Comparison of ENCODE assay signal across 8 mouse cellular contexts in genomic region chr16:16357908-16358307, GRCm38 (mm10). TPM values are rescaled to one million over a fixed set of nuclear protein-coding genes. Genes with fewer than 3 reads are reported as not detected.
DNase-seq lines count a peak whose midpoint lies in the region; ATAC-seq and TF ChIP-seq lines count a peak whose summit lies in the region.

No protein-coding gene starts in this region.

- H3K4me2 ChIP-seq in lung, embryonic 14.5 days, result peak overlapping the region; percentile 76
- peak overlapping the region; percentile 69 for H3K4me2 ChIP-seq in heart, embryonic 15.5 days
- H3K4me2 ChIP-seq in liver, embryonic 11.5 days, result peak overlapping the region; percentile 82
- peak overlapping the region; percentile 63 for H3K4me2 ChIP-seq in stomach, embryonic 14.5 days (replicated peaks; ENCODE audit: low read depth, low read length)

- 0 out of 2 replicates have a peak overlapping the region, but pooled peaks have one; percentile 94 for H3K27ac ChIP-seq in lung, embryonic 14.5 days (ENCODE audit: low read depth)
- H3K27ac ChIP-seq in brown adipose tissue, adult 24 weeks (replicated peaks; ENCODE audit: low read depth, low read length), result peak overlapping the region; percentile 87
- H3K27ac ChIP-seq in heart, embryonic 15.5 days, result peak overlapping the region; percentile 99
- H3K27ac ChIP-seq in liver, embryonic 11.5 days (ENCODE audit: low read depth, low read length), result peak overlapping the region; percentile 92; the same call in 1 of the 2 replicates
- peak overlapping the region; percentile 88; the same call in 1 of the 2 replicates for H3K27ac ChIP-seq in stomach, embryonic 14.5 days (ENCODE audit: low read length)

- no peaks in the 10 kb centered on the region for H3K36me3 ChIP-seq in lung, embryonic 14.5 days (ENCODE audit: insufficient read depth)
- H3K36me3 ChIP-seq in heart, embryonic 15.5 days, result no peaks in the 10 kb centered on the region
- H3K36me3 ChIP-seq in liver, embryonic 11.5 days (ENCODE audit: control insufficient read depth, insufficient read depth, low read length), result peaks cover under 1% of the 10 kb centered on the region; the same call in 1 of the 2 replicates
- no peaks in the 10 kb centered on the region for H3K36me3 ChIP-seq in stomach, embryonic 14.5 days (ENCODE audit: control insufficient read depth, insufficient read depth, low read length)

- H3K4me1 ChIP-seq in lung, embryonic 14.5 days (ENCODE audit: insufficient read depth), result no peaks in the 10 kb centered on the region
- peaks cover 5% of the 10 kb centered on the region; the same call in 1 of the 2 replicates for H3K4me1 ChIP-seq in brown adipose tissue, adult 24 weeks (ENCODE audit: control insufficient read depth, insufficient read depth, insufficient read length, low read length)
- H3K4me1 ChIP-seq in heart, embryonic 15.5 days (replicated peaks), result peaks cover 12% of the 10 kb centered on the region
- H3K4me1 ChIP-seq in liver, embryonic 11.5 days (replicated peaks; ENCODE audit: control insufficient read depth, insufficient read depth, low read length), result no peaks in the 10 kb centered on the region; the same call in 1 of the 2 replicates
- H3K4me1 ChIP-seq in stomach, embryonic 14.5 days (ENCODE audit: control insufficient read depth, insufficient read depth, low read length), result no peaks in the 10 kb centered on the region

- DNase-seq in lung, embryonic 14.5 days, result peak; percentile 42
- no peak for DNase-seq in lung, postnatal 25 days (ENCODE audit: low spot score)
- no peak for DNase-seq in liver, embryonic 11.5 days (ENCODE audit: low spot score)
- no peak for DNase-seq in frontal cortex, postnatal 14 days (ENCODE audit: low spot score in 2 of 2)

- TF ChIP-seq CTCF in lung, embryonic 14.5 days (IDR thresholded peaks at IDR 0.05; ENCODE audit: low read depth), result peak; percentile 43

- H3K4me3 ChIP-seq in lung, embryonic 14.5 days (ENCODE audit: low read depth, low read length), result peak overlapping the region; percentile 80
- peak overlapping the region; percentile 94 for H3K4me3 ChIP-seq in brown adipose tissue, adult 24 weeks (ENCODE audit: insufficient read depth, low read depth, low read length)
- H3K4me3 ChIP-seq in heart, embryonic 15.5 days, result peak overlapping the region; percentile 91
- H3K4me3 ChIP-seq in liver, embryonic 11.5 days (ENCODE audit: low read depth, low read length), result peak overlapping the region; percentile 90
- H3K4me3 ChIP-seq in stomach, embryonic 14.5 days (ENCODE audit: low read depth, low read length), result peak overlapping the region; percentile 91

- WGBS in lung, embryonic 14.5 days, result 7% methylated on average over 6 of the region's 6 CpGs
- WGBS in heart, embryonic 15.5 days, result 6% methylated on average over 6 of the region's 6 CpGs
- WGBS in liver, embryonic 11.5 days, result 4% methylated on average over 6 of the region's 6 CpGs
- WGBS in stomach, embryonic 14.5 days, result 9% methylated on average over 6 of the region's 6 CpGs

- ATAC-seq in lung, embryonic 14.5 days (ENCODE audit: insufficient read depth), result no peak
- no peak for ATAC-seq in heart, embryonic 15.5 days (replicated peaks; ENCODE audit: insufficient number of reproducible peaks, insufficient read depth, low FRiP score, low read depth)
- no peak for ATAC-seq in liver, embryonic 11.5 days (replicated peaks; ENCODE audit: low FRiP score)
- ATAC-seq in stomach, embryonic 14.5 days (ENCODE audit: insufficient number of reproducible peaks, insufficient read depth, low FRiP score, low read depth), result no peak
- no peak for ATAC-seq in megakaryocyte progenitor cell, adult 5-6 weeks (replicated peaks; ENCODE audit: poor library complexity)

- peak overlapping the region; percentile 87 for H3K9ac ChIP-seq in lung, embryonic 14.5 days
- peak overlapping the region; percentile 93 for H3K9ac ChIP-seq in heart, embryonic 15.5 days
- peak overlapping the region; percentile 91 for H3K9ac ChIP-seq in liver, embryonic 11.5 days (ENCODE audit: low read depth, low read length)
- peak overlapping the region; percentile 69 for H3K9ac ChIP-seq in stomach, embryonic 14.5 days (replicated peaks; ENCODE audit: low read depth, low read length)

- H3K9me3 ChIP-seq in lung, embryonic 14.5 days (ENCODE audit: low read depth, low read length), result no peaks in the 10 kb centered on the region; the same call in 1 of the 2 replicates
- H3K9me3 ChIP-seq in heart, embryonic 15.5 days (replicated peaks), result no peaks in the 10 kb centered on the region
- no peaks in the 10 kb centered on the region; the same call in 1 of the 2 replicates for H3K9me3 ChIP-seq in liver, embryonic 11.5 days (ENCODE audit: control insufficient read depth, low read length)
- no peaks in the 10 kb centered on the region; the same call in 1 of the 2 replicates for H3K9me3 ChIP-seq in stomach, embryonic 14.5 days (ENCODE audit: control insufficient read depth, low read depth, low read length)

- no peaks in the 10 kb centered on the region for H3K27me3 ChIP-seq in lung, embryonic 14.5 days (ENCODE audit: insufficient read depth, low read length)
- no peaks in the 10 kb centered on the region for H3K27me3 ChIP-seq in heart, embryonic 15.5 days
- H3K27me3 ChIP-seq in liver, embryonic 11.5 days (replicated peaks; ENCODE audit: control insufficient read depth, insufficient read depth, low read length), result no peaks in the 10 kb centered on the region
- no peaks in the 10 kb centered on the region for H3K27me3 ChIP-seq in stomach, embryonic 14.5 days (ENCODE audit: control insufficient read depth, insufficient read depth, low read length)

RNA-seq across cellular contexts. Expression of gene Dnm1l, which starts 0.9 kb away (rescaled TPM):
- polyA plus RNA-seq in lung, embryonic 14.5 days (2014; fragmentation: Nextera tagmentation; extraction: Ambion mirVana), result 56.7 and 62.8 TPM in 2 replicates
- 53.4 and 56.8 TPM in 2 replicates for polyA plus RNA-seq in brown adipose tissue, adult 24 weeks (2012; ENCODE audit: insufficient read depth, insufficient read length, missing spikeins)
- polyA plus RNA-seq in heart, embryonic 15.5 days (2015; fragmentation: Nextera tagmentation; extraction: Ambion mirVana), result 57.7 and 65.3 TPM in 2 replicates
- polyA plus RNA-seq in liver, embryonic 11.5 days (2014; fragmentation: Nextera tagmentation; extraction: Ambion mirVana), result 52.9 and 55.1 TPM in 2 replicates
- 67.2 and 67.5 TPM in 2 replicates for polyA plus RNA-seq in stomach, embryonic 14.5 days (2014; fragmentation: Nextera tagmentation; extraction: Ambion mirVana)
- total RNA-seq in megakaryocyte progenitor cell, adult 5-6 weeks (2015), result 88.2 and 92.9 TPM in 2 replicates
- total RNA-seq in megakaryocyte progenitor cell, adult 5-6 weeks (2017), result 56.0 and 81.3 TPM in 2 replicates

RNA-seq across cellular contexts. Expression of gene Yars2, which starts 55.1 kb away (rescaled TPM):
- 44.1 and 44.2 TPM in 2 replicates for polyA plus RNA-seq in lung, embryonic 14.5 days (2014; fragmentation: Nextera tagmentation; extraction: Ambion mirVana)
- polyA plus RNA-seq in brown adipose tissue, adult 24 weeks (2012; ENCODE audit: insufficient read depth, insufficient read length, missing spikeins), result 41.0 and 49.3 TPM in 2 replicates
- 38.4 and 41.1 TPM in 2 replicates for polyA plus RNA-seq in heart, embryonic 15.5 days (2015; fragmentation: Nextera tagmentation; extraction: Ambion mirVana)
- 62.9 and 67.1 TPM in 2 replicates for polyA plus RNA-seq in liver, embryonic 11.5 days (2014; fragmentation: Nextera tagmentation; extraction: Ambion mirVana)
- polyA plus RNA-seq in stomach, embryonic 14.5 days (2014; fragmentation: Nextera tagmentation; extraction: Ambion mirVana), result 34.3 and 39.4 TPM in 2 replicates
- total RNA-seq in megakaryocyte progenitor cell, adult 5-6 weeks (2015), result 68.3 and 73.9 TPM in 2 replicates
- 28.6 and 44.7 TPM in 2 replicates for total RNA-seq in megakaryocyte progenitor cell, adult 5-6 weeks (2017)
